Mouse (Mus musculus): Measurements from ENCODE around the gene Rpl36al.
"Not testable (repeated sequence)": the region's sequence is repeated elsewhere in the genome, so short reads cannot be mapped to it uniquely, and the experiment has no call there.

The Rpl36al gene

DNA sequence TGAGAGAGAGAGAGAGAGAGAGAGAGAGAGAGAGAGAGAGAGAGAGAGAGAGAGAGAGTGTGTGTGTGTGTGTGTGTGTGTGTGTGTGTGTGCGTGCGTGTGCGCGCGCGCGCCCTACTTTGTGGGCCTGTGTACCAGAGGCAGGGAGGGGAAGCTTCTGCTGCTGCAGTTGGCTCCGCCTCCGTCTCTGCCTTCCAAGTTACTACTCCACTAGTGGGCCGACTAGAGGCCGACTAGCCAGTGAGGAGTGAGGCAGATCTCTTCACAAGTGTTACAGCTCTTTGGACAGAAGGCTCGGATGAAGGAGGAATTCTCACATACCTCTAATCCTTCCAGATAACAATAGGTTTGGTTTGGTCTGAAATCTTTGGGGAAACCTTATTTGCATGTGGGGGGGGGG is 4.5 kb downstream of the Rpl36al start:
- no peak for DNase-seq (ENCODE audit: low read depth, low spot score)
- no peaks in the 10 kb centered on the region for H3K27me3 ChIP-seq (ENCODE audit: control insufficient read depth, insufficient read depth, low read length, poor library complexity, severe bottlenecking)
- H3K36me3 ChIP-seq (ENCODE audit: control insufficient read depth, insufficient read depth, low read length, poor library complexity, severe bottlenecking), result peaks cover 5% of the 10 kb centered on the region; the same call in 1 of the 2 replicates

- no peak for DNase-seq (ENCODE audit: low read depth, low spot score)
Measured at GRCm38 (mm10) chr12:69177526-69177925, 6.4 kb downstream of the Rpl36al start.

GRCm38 (mm10) chr12:69175975-69176374 is 7.9 kb downstream of the Rpl36al start:
- H3K27me3 ChIP-seq (ENCODE audit: control insufficient read depth, insufficient read depth, low read length, poor library complexity, severe bottlenecking), result no peaks in the 10 kb centered on the region
- H3K36me3 ChIP-seq (ENCODE audit: control insufficient read depth, insufficient read depth, low read length, poor library complexity, severe bottlenecking), result no peaks in the 10 kb centered on the region
- DNase-seq (ENCODE audit: low read depth, low spot score), result no peak

More at GRCm38 (mm10) chr12:69177526-69177925, 6.4 kb downstream of the Rpl36al start:
- peaks cover 5% of the 10 kb centered on the region; the same call in 1 of the 2 replicates for H3K36me3 ChIP-seq (ENCODE audit: control insufficient read depth, insufficient read depth, low read length, poor library complexity, severe bottlenecking)
- no peaks in the 10 kb centered on the region for H3K27me3 ChIP-seq (ENCODE audit: control insufficient read depth, insufficient read depth, low read length, poor library complexity, severe bottlenecking)

DNA sequence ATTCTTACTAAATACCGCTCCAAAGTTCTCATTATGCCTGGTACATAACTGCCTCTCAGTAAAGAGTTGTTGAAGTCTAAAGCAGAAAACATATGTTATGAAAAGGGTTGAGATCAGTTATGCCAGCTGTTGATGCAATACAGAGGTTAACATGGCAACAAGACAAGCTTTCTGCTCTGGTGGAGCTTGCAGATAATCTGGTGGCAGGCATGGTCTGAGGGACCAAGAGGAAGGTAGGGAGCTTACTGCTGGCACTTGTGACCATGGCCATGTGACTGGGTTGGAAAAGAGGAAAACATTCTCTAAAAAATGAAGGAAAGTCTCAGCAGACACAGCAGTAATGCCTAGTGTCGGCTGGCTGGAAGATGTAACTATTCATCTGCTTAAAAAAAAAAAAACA is 12.6 kb downstream of the Rpl36al start:
- Histone ChIP-seq H3K27me3 (ENCODE audit: control insufficient read depth, insufficient read depth, low read length, poor library complexity, severe bottlenecking) (no peaks in the 10 kb centered on the region), H3K36me3 (ENCODE audit: control insufficient read depth, insufficient read depth, low read length, poor library complexity, severe bottlenecking) (no peaks in the 10 kb centered on the region)
- no peak for DNase-seq (ENCODE audit: low read depth, low spot score)

- peak; percentile 90 for DNase-seq (ENCODE audit: low read depth, low spot score)
- H3K36me3 ChIP-seq (ENCODE audit: control insufficient read depth, insufficient read depth, low read length, poor library complexity, severe bottlenecking), result no peaks in the 10 kb centered on the region
- H3K27me3 ChIP-seq (ENCODE audit: control insufficient read depth, insufficient read depth, low read length, poor library complexity, severe bottlenecking), result no peaks in the 10 kb centered on the region
Measured at GRCm38 (mm10) chr12:69168461-69169106, 15.3 kb downstream of the Rpl36al start, which contains the start of gene Lrr1. Gene Lrr1, plus strand, starts transcription at chr12:69168814.

GRCm38 (mm10) chr12:69167656-69168460 is 16.0 kb downstream of the Rpl36al start:
- H3K36me3 ChIP-seq (ENCODE audit: control insufficient read depth, insufficient read depth, low read length, poor library complexity, severe bottlenecking), result no peaks in the 10 kb centered on the region
- H3K27me3 ChIP-seq (ENCODE audit: control insufficient read depth, insufficient read depth, low read length, poor library complexity, severe bottlenecking), result no peaks in the 10 kb centered on the region
- DNase-seq (ENCODE audit: low read depth, low spot score), result peak; percentile 39

DNA sequence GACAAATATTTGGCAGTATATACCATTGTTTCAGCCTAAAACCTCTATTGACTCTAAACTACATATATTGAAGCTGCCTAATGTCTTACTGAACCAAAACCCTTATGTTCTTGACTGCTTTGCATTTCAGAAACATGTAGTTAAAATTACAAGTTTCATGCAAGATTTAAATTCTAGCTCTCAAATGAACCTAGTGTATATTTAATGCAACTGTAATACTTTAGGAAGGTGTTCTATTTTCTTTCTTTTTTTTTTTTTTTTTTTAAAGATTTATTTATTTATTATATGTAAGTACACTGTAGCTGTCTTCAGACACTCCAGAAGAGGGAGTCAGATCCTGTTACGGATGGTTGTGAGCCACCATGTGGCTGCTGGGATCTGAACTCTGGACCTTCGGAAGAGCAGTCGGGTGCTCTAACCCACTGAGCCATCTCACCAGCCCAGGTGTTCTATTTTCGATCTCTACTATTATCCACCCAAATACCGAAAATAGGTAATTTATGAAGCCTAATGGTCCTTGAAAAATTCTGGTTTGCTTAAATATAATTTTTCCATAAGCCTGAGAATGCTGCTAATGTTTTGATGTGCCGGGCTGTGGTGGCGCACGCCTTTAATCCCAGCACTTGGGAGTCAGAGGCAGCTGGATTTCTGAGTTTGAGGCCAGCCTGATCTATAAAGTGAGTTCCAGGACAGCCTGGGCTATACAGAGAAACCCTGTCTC is 16.9 kb downstream of the Rpl36al start:
- not testable (repeated sequence) for H3K27me3 ChIP-seq (ENCODE audit: control insufficient read depth, insufficient read depth, low read length, poor library complexity, severe bottlenecking); H3K36me3 ChIP-seq (ENCODE audit: control insufficient read depth, insufficient read depth, low read length, poor library complexity, severe bottlenecking); DNase-seq (ENCODE audit: low read depth, low spot score)

GRCm38 (mm10) chr12:69164904-69165303 is 19.0 kb downstream of the Rpl36al start:
- no peaks in the 10 kb centered on the region for H3K27me3 ChIP-seq (ENCODE audit: control insufficient read depth, insufficient read depth, low read length, poor library complexity, severe bottlenecking)
- H3K36me3 ChIP-seq (ENCODE audit: control insufficient read depth, insufficient read depth, low read length, poor library complexity, severe bottlenecking), result no peaks in the 10 kb centered on the region
- no peak for DNase-seq (ENCODE audit: low read depth, low spot score)

- H3K27me3 ChIP-seq (ENCODE audit: control insufficient read depth, insufficient read depth, low read length, poor library complexity, severe bottlenecking); H3K36me3 ChIP-seq (ENCODE audit: control insufficient read depth, insufficient read depth, low read length, poor library complexity, severe bottlenecking); DNase-seq (ENCODE audit: low read depth, low spot score): not testable (repeated sequence)
Measured at GRCm38 (mm10) chr12:69163586-69163985, 20.3 kb downstream of the Rpl36al start.

DNA sequence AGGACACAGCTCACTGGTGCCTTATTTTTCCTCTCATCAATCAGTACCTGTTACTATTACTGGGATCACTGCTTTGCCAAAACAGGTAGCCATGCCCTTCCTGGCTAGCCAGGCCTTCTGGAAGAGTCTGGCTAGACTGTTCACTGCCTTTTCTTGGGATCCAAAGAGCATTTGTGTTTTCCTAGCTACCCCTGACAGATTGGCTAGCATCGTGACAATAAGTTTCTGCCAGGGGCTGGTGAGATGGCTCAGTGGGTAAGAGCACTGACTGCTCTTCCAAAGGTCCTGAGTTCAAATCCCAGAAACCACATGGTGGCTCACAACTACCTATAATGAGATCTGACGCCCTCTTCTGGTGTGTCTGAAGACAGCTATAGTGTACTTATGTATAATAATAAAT is 23.2 kb downstream of the Rpl36al start:
- not testable (repeated sequence) for H3K36me3 ChIP-seq (ENCODE audit: control insufficient read depth, insufficient read depth, low read length, poor library complexity, severe bottlenecking); H3K27me3 ChIP-seq (ENCODE audit: control insufficient read depth, insufficient read depth, low read length, poor library complexity, severe bottlenecking); DNase-seq (ENCODE audit: low read depth, low spot score)

GRCm38 (mm10) chr12:69159578-69159940 is 24.3 kb downstream of the Rpl36al start:
- DNase-seq (ENCODE audit: low read depth, low spot score), result peak; percentile 89

GRCm38 (mm10) chr12:69158765-69159577 is 24.9 kb downstream of the Rpl36al start, which contains the start of gene Rps29:
Gene Rps29, minus strand, starts transcription at chr12:69159186.
- not testable (repeated sequence) for H3K36me3 ChIP-seq (ENCODE audit: control insufficient read depth, insufficient read depth, low read length, poor library complexity, severe bottlenecking); H3K27me3 ChIP-seq (ENCODE audit: control insufficient read depth, insufficient read depth, low read length, poor library complexity, severe bottlenecking)
- DNase-seq (ENCODE audit: low read depth, low spot score), result peak; percentile 100

More at GRCm38 (mm10) chr12:69159578-69159940, 24.3 kb downstream of the Rpl36al start:
- Histone ChIP-seq H3K36me3 (ENCODE audit: control insufficient read depth, insufficient read depth, low read length, poor library complexity, severe bottlenecking) (peaks cover 2% of the 10 kb centered on the region; the same call in 1 of the 2 replicates), H3K27me3 (ENCODE audit: control insufficient read depth, insufficient read depth, low read length, poor library complexity, severe bottlenecking) (no peaks in the 10 kb centered on the region)

DNA sequence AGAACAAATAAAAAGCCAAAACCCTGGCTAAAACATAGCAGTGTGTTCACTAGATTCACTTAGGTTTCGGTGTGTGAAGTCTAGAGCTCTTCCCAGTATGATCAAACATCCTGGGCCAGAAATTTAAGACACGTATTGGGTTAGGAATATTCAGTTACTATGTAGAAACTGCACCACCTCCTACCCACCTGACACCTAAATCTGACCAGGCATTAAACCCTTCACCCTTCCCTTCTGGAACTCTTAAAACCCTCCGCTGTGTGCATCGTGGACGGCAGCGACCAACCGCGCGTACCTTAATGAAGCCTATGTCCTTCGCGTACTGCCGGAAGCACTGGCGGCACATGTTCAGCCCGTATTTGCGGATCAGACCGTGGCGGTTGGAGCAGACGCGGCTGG is 25.5 kb downstream of the Rpl36al start:
- H3K27me3 ChIP-seq (ENCODE audit: control insufficient read depth, insufficient read depth, low read length, poor library complexity, severe bottlenecking), result no peaks in the 10 kb centered on the region
- peaks cover 2% of the 10 kb centered on the region; the same call in 1 of the 2 replicates for H3K36me3 ChIP-seq (ENCODE audit: control insufficient read depth, insufficient read depth, low read length, poor library complexity, severe bottlenecking)
- no peak for DNase-seq (ENCODE audit: low read depth, low spot score)

DNA sequence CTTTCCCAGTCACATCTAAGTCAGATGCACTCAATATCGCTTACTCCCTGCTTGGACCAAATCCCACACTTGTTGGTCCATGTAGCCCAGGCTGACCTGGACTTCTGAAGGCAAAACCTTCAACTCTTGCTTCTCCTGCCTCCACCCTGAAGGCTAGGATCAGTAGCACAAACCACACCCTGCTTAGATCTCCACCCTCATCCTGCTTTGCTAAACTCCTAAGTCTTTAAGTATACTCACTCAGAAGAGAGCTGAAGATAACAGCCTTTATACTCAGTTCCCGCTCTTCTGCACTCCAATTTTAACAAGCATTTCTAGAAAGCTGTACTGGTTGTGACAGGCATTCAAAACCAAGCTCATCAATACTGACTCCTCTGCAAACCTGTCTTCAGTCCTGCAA is 26.8 kb downstream of the Rpl36al start:
- DNase-seq (ENCODE audit: low read depth, low spot score), result no peak
- peaks cover 2% of the 10 kb centered on the region; the same call in 1 of the 2 replicates for H3K36me3 ChIP-seq (ENCODE audit: control insufficient read depth, insufficient read depth, low read length, poor library complexity, severe bottlenecking)

More for the DNA sequence above, 26.8 kb downstream of the Rpl36al start:
- H3K27me3 ChIP-seq (ENCODE audit: control insufficient read depth, insufficient read depth, low read length, poor library complexity, severe bottlenecking), result no peaks in the 10 kb centered on the region

Measured in splenic B cell, adult 2 months (primary cell).